Mouse (Mus musculus): Measurements from ENCODE around the gene Tspear. TPM values are rescaled to one million over a fixed set of nuclear protein-coding genes. Genes with fewer than 3 reads are reported as not detected.
A peak's percentile ranks its signal among the peaks of the same experiment; 100 is the strongest.
"Not testable (repeated sequence)": the region's sequence is repeated elsewhere in the genome, so short reads cannot be mapped to it uniquely, and the experiment has no call there.

The Tspear gene
- polyA plus RNA-seq, 1 experiment from 2014 or later: 0.55 TPM

DNA sequence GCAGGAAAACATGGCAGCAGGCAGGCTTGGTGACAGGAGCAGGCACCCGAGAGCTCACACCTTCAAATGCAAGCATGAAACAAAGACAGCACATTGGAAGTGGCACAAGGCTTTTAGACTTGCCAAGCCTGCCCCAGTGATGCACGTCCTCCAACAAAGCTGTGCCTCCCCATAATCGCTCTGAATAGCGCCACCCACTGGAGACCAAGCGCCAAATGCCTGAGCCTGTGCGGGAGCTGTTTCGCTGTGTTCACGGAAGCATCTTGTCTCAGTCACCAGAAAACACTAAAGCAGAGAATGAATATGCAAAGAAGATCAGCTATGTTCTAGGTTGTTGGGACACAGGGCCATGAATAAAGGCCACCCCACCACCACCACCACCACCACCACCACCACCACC is 38.5 kb downstream of the Tspear start:
- no peaks in the 10 kb centered on the region for H3K9me3 ChIP-seq (replicated peaks; ENCODE audit: control insufficient read depth, low read length)
- WGBS: 77% methylated on average over 8 of the region's 8 CpGs
- no peak overlapping the region for H3K4me3 ChIP-seq (ENCODE audit: low read depth, low read length)
- no peak overlapping the region for H3K9ac ChIP-seq (ENCODE audit: low read length)
- H3K4me1 ChIP-seq (ENCODE audit: control insufficient read depth, insufficient read depth, low read length): no peaks in the 10 kb centered on the region
- DNase-seq (ENCODE audit: low spot score) (no peak), ATAC-seq (no peak)
- no peak overlapping the region for H3K4me2 ChIP-seq (ENCODE audit: low read length)
- no peaks in the 10 kb centered on the region for H3K27me3 ChIP-seq (replicated peaks; ENCODE audit: control insufficient read depth, insufficient read depth, low read length)
- no peaks in the 10 kb centered on the region for H3K36me3 ChIP-seq (ENCODE audit: control insufficient read depth, insufficient read depth, low read length)
- H3K27ac ChIP-seq (ENCODE audit: low read depth, low read length): no peak overlapping the region

DNA sequence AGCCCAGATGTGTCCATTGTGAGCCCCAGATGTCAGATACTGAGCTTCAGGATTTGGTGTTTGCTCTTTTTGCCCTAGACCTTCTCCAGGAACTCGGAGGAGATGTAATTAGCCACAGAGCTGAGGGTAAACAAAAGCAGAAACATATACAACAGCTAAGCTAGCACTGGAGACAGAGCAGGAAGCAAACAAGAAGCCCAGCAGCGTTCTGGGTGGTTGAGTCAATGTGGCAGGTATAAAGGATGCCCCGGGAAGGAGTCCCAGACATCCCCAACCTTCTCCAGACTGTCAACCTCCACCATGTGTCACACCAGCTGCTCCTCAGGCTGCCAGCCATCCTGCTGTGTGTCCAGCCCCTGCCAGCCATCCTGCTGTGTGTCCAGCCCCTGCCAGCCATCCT is 39.8 kb downstream of the Tspear start, which contains the start of gene Gm10100:
TSS of gene Gm10100 (plus strand) at position 301 of the 400 bp plus-strand sequence.
- Histone ChIP-seq H3K4me2 (ENCODE audit: low read length) (no peak within 1 kb of the TSS), H3K27ac (ENCODE audit: low read depth, low read length) (no peak within 1 kb of the TSS), H3K9me3 (replicated peaks; ENCODE audit: control insufficient read depth, low read length) (no peaks in the 10 kb centered on the region)

DNA sequence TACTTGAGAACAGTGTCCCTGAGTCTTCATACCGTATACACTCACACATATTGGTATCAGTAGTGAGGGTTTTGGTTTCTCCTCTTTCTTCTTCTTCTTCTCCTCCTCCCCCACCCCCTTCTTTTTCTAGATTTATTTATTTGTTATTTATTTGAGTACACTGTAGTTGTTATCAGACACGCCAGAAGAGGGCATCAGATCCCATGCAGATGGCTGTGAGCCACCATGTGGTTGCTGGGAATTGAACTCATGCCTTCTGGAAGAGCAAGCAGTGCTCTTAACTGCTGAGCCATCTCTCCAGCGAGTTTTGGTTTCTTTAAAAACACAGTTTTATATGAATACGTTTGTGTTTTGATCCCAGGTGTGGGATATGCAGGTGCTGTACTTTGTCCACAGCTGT is 41.9 kb downstream of the Tspear start:
- ATAC-seq (no peak), DNase-seq (ENCODE audit: low spot score) (no peak)
- H3K4me2 ChIP-seq (ENCODE audit: low read length): no peak overlapping the region
- no peaks in the 10 kb centered on the region for H3K9me3 ChIP-seq (replicated peaks; ENCODE audit: control insufficient read depth, low read length)
- H3K4me1 ChIP-seq (ENCODE audit: control insufficient read depth, insufficient read depth, low read length): no peaks in the 10 kb centered on the region
- H3K9ac ChIP-seq (ENCODE audit: low read length): no peak overlapping the region
- H3K27me3 ChIP-seq (replicated peaks; ENCODE audit: control insufficient read depth, insufficient read depth, low read length): no peaks in the 10 kb centered on the region
- no peak overlapping the region for H3K27ac ChIP-seq (ENCODE audit: low read depth, low read length)
- H3K36me3 ChIP-seq (ENCODE audit: control insufficient read depth, insufficient read depth, low read length): no peaks in the 10 kb centered on the region
- H3K4me3 ChIP-seq (ENCODE audit: low read depth, low read length): no peak overlapping the region
- WGBS: 58% methylated on average over 4 of the region's 4 CpGs

More for the DNA sequence above, 39.8 kb downstream of the Tspear start, which contains the start of gene Gm10100:
- Histone ChIP-seq H3K36me3 (ENCODE audit: control insufficient read depth, insufficient read depth, low read length) (no peaks in the 10 kb centered on the region), H3K9ac (ENCODE audit: low read length) (no peak within 1 kb of the TSS), H3K4me3 (ENCODE audit: low read depth, low read length) (no peak within 1 kb of the TSS), H3K27me3 (replicated peaks; ENCODE audit: control insufficient read depth, insufficient read depth, low read length) (no peaks in the 10 kb centered on the region), H3K4me1 (ENCODE audit: control insufficient read depth, insufficient read depth, low read length) (no peaks in the 10 kb centered on the region)
- DNase-seq (ENCODE audit: low spot score): no peak
- ATAC-seq: no peak
- WGBS: 33% methylated on average over 3 of the region's 3 CpGs

DNA sequence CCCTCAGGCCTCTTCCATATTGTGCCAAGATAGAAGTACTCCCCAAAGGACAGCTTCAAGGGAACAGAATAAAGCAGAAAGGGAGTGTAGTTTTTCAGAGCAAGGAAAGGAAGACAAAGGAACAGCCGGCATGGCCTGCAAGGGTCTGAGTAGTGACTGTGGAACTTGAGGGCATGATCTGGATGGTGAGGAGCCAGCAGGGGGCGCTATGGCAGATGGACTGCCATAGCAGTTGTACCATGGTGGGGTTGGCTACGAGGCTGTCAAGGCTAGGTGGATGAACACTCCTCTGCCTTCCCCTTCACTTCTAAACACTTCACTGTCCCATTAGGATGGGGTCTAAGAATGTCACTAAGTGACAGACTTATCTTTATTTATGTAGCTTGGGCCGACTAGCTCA is 42.9 kb downstream of the Tspear start:
- no peak overlapping the region for H3K4me2 ChIP-seq (ENCODE audit: low read length)
- no peaks in the 10 kb centered on the region for H3K36me3 ChIP-seq (ENCODE audit: control insufficient read depth, insufficient read depth, low read length)
- WGBS: 50% methylated on average over 4 of the region's 4 CpGs
- H3K9me3 ChIP-seq (replicated peaks; ENCODE audit: control insufficient read depth, low read length): no peaks in the 10 kb centered on the region
- H3K27me3 ChIP-seq (replicated peaks; ENCODE audit: control insufficient read depth, insufficient read depth, low read length): no peaks in the 10 kb centered on the region
- H3K9ac ChIP-seq (ENCODE audit: low read length): no peak overlapping the region
- no peak overlapping the region for H3K27ac ChIP-seq (ENCODE audit: low read depth, low read length)
- H3K4me3 ChIP-seq (ENCODE audit: low read depth, low read length): no peak overlapping the region
- no peaks in the 10 kb centered on the region for H3K4me1 ChIP-seq (ENCODE audit: control insufficient read depth, insufficient read depth, low read length)
- no peak for DNase-seq (ENCODE audit: low spot score)
- ATAC-seq: no peak

- Histone ChIP-seq H3K4me2 (ENCODE audit: low read length) (no peak overlapping the region), H3K27me3 (replicated peaks; ENCODE audit: control insufficient read depth, insufficient read depth, low read length) (no peaks in the 10 kb centered on the region), H3K9me3 (replicated peaks; ENCODE audit: control insufficient read depth, low read length) (no peaks in the 10 kb centered on the region), H3K9ac (ENCODE audit: low read length) (no peak overlapping the region), H3K27ac (ENCODE audit: low read depth, low read length) (no peak overlapping the region), H3K4me1 (ENCODE audit: control insufficient read depth, insufficient read depth, low read length) (no peaks in the 10 kb centered on the region), H3K4me3 (ENCODE audit: low read depth, low read length) (no peak overlapping the region), H3K36me3 (ENCODE audit: control insufficient read depth, insufficient read depth, low read length) (no peaks in the 10 kb centered on the region)
- DNase-seq (ENCODE audit: low spot score) (no peak), ATAC-seq (no peak)
- WGBS: 94% methylated on average over 1 of the region's 1 CpGs
Measured at GRCm38 (mm10) chr10:77735928-77736327, 49.6 kb downstream of the Tspear start.

DNA sequence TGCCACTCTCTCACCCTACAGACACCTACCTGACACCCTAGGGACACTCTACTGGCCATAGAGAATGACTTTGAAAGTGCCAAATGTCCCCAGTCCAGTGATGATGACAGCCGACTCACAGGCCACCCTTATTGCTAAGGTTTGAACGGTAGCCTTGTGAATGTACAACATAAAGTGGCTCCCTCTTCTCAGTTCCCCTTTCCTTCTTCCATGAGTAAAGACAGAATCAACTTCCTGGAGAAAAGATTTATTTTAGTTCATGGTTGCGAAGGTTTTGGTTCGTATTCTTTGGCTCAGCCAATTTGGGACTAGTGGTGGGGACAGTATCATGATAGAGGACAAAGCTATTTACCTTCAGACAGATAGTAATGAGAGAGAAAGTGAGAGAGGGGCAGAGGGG is 52.6 kb downstream of the Tspear start:
- WGBS: 91% methylated on average over 4 of the region's 4 CpGs

GRCm38 (mm10) chr10:77741924-77742688 is 55.7 kb downstream of the Tspear start, which contains the start of gene Gm18596:
TSS of gene Gm18596 (minus strand) at chr10:77742638.
- not testable (repeated sequence) for H3K27me3 ChIP-seq (replicated peaks; ENCODE audit: control insufficient read depth, insufficient read depth, low read length); H3K4me2 ChIP-seq (ENCODE audit: low read length); ATAC-seq; H3K4me1 ChIP-seq (ENCODE audit: control insufficient read depth, insufficient read depth, low read length); H3K36me3 ChIP-seq (ENCODE audit: control insufficient read depth, insufficient read depth, low read length); H3K4me3 ChIP-seq (ENCODE audit: low read depth, low read length); H3K9me3 ChIP-seq (replicated peaks; ENCODE audit: control insufficient read depth, low read length); H3K9ac ChIP-seq (ENCODE audit: low read length); H3K27ac ChIP-seq (ENCODE audit: low read depth, low read length)
- 65% methylated on average over 4 of the region's 5 CpGs for WGBS
- peak; percentile 17 for DNase-seq (ENCODE audit: low spot score)

More for the DNA sequence above, 52.6 kb downstream of the Tspear start:
- no peaks in the 10 kb centered on the region for H3K9me3 ChIP-seq (replicated peaks; ENCODE audit: control insufficient read depth, low read length)
- DNase-seq (ENCODE audit: low spot score): no peak
- H3K27me3 ChIP-seq (replicated peaks; ENCODE audit: control insufficient read depth, insufficient read depth, low read length): no peaks in the 10 kb centered on the region
- no peak for ATAC-seq
- H3K4me3 ChIP-seq (ENCODE audit: low read depth, low read length): no peak overlapping the region
- H3K4me1 ChIP-seq (ENCODE audit: control insufficient read depth, insufficient read depth, low read length): no peaks in the 10 kb centered on the region
- no peaks in the 10 kb centered on the region for H3K36me3 ChIP-seq (ENCODE audit: control insufficient read depth, insufficient read depth, low read length)
- H3K4me2 ChIP-seq (ENCODE audit: low read length): no peak overlapping the region
- H3K9ac ChIP-seq (ENCODE audit: low read length): no peak overlapping the region
- no peak overlapping the region for H3K27ac ChIP-seq (ENCODE audit: low read depth, low read length)

DNA sequence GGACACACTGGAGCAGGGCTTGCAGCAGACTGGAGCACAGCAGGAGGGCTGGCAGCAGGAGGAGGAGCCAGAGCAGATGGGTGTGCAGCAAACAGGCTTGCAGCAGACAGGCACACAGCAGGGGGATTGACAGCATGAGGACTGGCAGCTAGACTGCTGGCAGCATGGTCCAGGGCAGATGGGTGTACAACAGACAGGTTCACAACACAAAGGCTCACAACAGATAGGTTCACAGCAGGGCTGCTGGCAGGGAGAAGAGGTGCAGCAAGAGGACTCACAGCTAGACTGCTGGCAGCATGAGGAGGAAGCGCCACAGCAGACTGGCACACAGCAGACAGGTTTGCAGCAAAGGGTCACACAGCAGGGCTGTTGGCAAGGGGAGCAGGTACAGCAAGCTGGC is 64.3 kb downstream of the Tspear start:
- 47% methylated on average over 1 of the region's 1 CpGs for WGBS
- not testable (repeated sequence) for DNase-seq (ENCODE audit: low spot score); ATAC-seq

DNA sequence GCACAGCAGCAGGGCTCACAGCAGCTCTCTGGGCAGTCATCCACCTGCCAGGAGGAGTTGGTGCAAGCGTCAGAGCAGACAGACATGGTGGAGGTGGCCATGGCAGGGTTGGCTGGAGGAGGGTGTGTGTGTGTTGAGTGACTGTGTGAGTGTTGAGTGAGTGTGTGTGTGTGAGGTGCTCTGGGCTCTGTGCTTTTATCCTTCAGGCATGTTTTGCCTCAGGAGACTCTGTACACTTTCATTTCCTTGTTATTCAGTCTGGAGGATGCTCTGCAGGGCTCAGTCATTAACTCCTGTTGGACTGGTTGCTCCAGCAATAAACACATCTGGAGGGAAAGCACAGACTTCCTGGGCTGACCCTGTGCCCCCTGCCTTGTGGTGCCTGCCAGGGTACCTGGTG is 64.9 kb downstream of the Tspear start, which contains the start of gene Gm9736:
TSS of gene Gm9736 (minus strand) at position 101 of the 400 bp plus-strand sequence.
- ATAC-seq; H3K27me3 ChIP-seq (replicated peaks; ENCODE audit: control insufficient read depth, insufficient read depth, low read length); H3K4me2 ChIP-seq (ENCODE audit: low read length); DNase-seq (ENCODE audit: low spot score); H3K9me3 ChIP-seq (replicated peaks; ENCODE audit: control insufficient read depth, low read length); H3K36me3 ChIP-seq (ENCODE audit: control insufficient read depth, insufficient read depth, low read length); H3K4me1 ChIP-seq (ENCODE audit: control insufficient read depth, insufficient read depth, low read length); H3K9ac ChIP-seq (ENCODE audit: low read length); H3K4me3 ChIP-seq (ENCODE audit: low read depth, low read length); H3K27ac ChIP-seq (ENCODE audit: low read depth, low read length): not testable (repeated sequence)
- 92% methylated on average over 1 of the region's 1 CpGs for WGBS

More for the DNA sequence above, 64.3 kb downstream of the Tspear start:
- H3K4me2 ChIP-seq (ENCODE audit: low read length); H3K27ac ChIP-seq (ENCODE audit: low read depth, low read length); H3K27me3 ChIP-seq (replicated peaks; ENCODE audit: control insufficient read depth, insufficient read depth, low read length); H3K4me3 ChIP-seq (ENCODE audit: low read depth, low read length); H3K9ac ChIP-seq (ENCODE audit: low read length); H3K4me1 ChIP-seq (ENCODE audit: control insufficient read depth, insufficient read depth, low read length); H3K9me3 ChIP-seq (replicated peaks; ENCODE audit: control insufficient read depth, low read length); H3K36me3 ChIP-seq (ENCODE audit: control insufficient read depth, insufficient read depth, low read length): not testable (repeated sequence)
